Mouse (Mus musculus): ENCODE measurements around the gene Gpr157. TPM values are rescaled to one million over a fixed set of nuclear protein-coding genes. Genes with fewer than 3 reads are reported as not detected.

Gpr157 gene
- polyA plus RNA-seq, 1 experiment from 2014 or later, result 0.08 TPM

DNA sequence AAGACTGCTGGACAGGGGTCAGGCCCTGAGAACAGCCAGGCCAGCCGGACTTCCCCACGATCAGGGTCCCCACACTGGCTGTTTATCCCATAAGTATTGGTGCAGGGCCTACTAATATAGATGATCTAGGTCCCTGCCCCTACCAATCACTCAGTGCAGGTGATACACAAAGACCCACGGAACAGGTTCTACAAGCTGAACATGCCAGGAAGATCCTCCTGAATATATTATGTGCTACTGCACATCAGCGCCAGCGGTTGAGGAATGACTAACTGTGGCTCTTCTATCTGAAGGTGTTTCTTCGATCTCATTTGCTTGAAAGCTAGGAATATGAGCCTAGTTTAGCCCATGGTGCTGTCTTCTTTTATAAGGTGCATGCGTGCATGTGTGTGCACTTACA, 11.8 kb upstream of the Gpr157 start:
- ATAC-seq, result no peak
- no peak overlapping the region for H3K9ac ChIP-seq
- no peak overlapping the region for H3K4me3 ChIP-seq

DNA sequence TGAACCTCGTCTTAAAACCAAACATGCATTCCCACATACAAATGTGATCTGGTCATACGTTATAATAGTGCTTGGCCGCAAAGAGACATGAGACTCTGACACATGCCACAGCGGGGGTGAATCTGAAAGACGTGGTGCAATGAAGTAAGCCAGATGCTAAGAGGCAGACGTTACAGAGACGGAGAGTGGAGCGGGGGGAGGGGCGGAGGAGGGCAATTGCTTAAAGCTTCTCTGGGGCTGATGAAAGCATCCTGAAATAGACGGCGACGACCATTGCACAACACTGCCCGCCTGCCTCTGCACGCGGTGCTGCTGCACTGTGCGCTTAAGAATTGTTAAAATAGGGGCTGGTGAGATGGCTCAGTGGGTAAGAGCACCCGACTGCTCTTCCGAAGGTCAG, 11.0 kb upstream of the Gpr157 start:
- WGBS, result 46% methylated on average over 18 of the region's 18 CpGs
- H3K4me1 ChIP-seq, result no peaks in the 10 kb centered on the region
- no peaks in the 10 kb centered on the region for H3K27me3 ChIP-seq
- H3K4me2 ChIP-seq, result no peak overlapping the region
- no peak overlapping the region for H3K27ac ChIP-seq
- H3K36me3 ChIP-seq (ENCODE audit: poor library complexity, severe bottlenecking), result no peaks in the 10 kb centered on the region
- H3K4me3 ChIP-seq, result no peak overlapping the region
- H3K9ac ChIP-seq, result no peak overlapping the region
- no peak for ATAC-seq
- H3K9me3 ChIP-seq (replicated peaks), result no peaks in the 10 kb centered on the region

More for the DNA sequence above, 11.8 kb upstream of the Gpr157 start:
- no peaks in the 10 kb centered on the region for H3K36me3 ChIP-seq (ENCODE audit: poor library complexity, severe bottlenecking)
- no peak overlapping the region for H3K4me2 ChIP-seq
- whole genome bisulfite sequencing, result 90% methylated on average over 7 of the region's 7 CpGs
- 0 out of 2 replicates have a peak, but pooled peaks cover 3% of the 10 kb centered on the region for H3K27me3 ChIP-seq
- H3K4me1 ChIP-seq, result no peaks in the 10 kb centered on the region
- no peak overlapping the region for H3K27ac ChIP-seq
- H3K9me3 ChIP-seq (replicated peaks), result no peaks in the 10 kb centered on the region

DNA sequence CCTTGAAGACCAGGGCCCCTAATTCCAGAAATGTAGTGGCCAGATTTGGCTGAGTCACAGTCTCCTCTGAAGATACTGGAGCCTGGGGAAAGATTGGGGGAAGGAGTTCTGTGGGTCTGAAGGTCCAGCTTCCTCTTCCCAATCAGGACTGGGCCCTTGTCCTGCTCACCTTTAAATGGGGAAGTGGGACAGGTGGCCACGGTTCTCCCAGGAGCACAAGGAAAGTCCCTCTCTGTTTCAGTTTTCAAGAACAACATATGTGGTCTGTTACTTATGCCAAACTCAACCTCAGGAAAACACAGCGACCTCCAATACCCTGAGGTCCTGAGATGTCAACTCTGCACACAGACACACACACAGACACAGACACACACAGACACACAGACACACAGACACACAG, 8.5 kb upstream of the Gpr157 start:
- ATAC-seq, result no peak
- H3K4me2 ChIP-seq, result no peak overlapping the region
- 71% methylated on average over 2 of the region's 2 CpGs for WGBS
- no peaks in the 10 kb centered on the region for H3K4me1 ChIP-seq
- H3K4me3 ChIP-seq, result no peak overlapping the region
- H3K9ac ChIP-seq, result no peak overlapping the region
- no peak overlapping the region for H3K27ac ChIP-seq
- H3K9me3 ChIP-seq (replicated peaks), result no peaks in the 10 kb centered on the region
- H3K36me3 ChIP-seq (ENCODE audit: poor library complexity, severe bottlenecking), result no peaks in the 10 kb centered on the region
- no peaks in the 10 kb centered on the region for H3K27me3 ChIP-seq

DNA sequence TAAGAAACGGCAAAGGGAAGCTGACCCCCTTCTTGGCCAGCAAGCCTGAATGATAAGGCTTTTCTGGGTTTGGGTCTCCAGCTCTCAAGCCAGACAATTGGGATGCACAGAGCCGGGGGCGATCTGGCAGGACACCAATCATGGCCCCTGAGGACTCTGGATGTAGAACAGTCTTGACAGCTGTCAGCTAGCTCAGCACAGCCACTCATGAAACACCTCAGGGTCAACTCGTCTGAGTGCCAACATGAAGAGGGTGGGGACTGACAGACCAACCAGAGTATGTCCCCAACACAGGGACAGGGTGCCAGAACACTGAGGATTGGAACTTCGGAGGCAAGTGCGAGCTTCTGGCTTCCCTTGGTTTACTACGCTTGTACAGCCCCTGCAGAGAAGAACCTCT, 7.9 kb upstream of the Gpr157 start:
- Histone ChIP-seq H3K27ac (no peak overlapping the region), H3K4me1 (no peaks in the 10 kb centered on the region), H3K4me2 (no peak overlapping the region), H3K9me3 (replicated peaks) (no peaks in the 10 kb centered on the region), H3K9ac (no peak overlapping the region), H3K36me3 (ENCODE audit: poor library complexity, severe bottlenecking) (no peaks in the 10 kb centered on the region), H3K27me3 (no peaks in the 10 kb centered on the region), H3K4me3 (no peak overlapping the region)
- WGBS, result 81% methylated on average over 7 of the region's 7 CpGs
- ATAC-seq, result no peak

DNA sequence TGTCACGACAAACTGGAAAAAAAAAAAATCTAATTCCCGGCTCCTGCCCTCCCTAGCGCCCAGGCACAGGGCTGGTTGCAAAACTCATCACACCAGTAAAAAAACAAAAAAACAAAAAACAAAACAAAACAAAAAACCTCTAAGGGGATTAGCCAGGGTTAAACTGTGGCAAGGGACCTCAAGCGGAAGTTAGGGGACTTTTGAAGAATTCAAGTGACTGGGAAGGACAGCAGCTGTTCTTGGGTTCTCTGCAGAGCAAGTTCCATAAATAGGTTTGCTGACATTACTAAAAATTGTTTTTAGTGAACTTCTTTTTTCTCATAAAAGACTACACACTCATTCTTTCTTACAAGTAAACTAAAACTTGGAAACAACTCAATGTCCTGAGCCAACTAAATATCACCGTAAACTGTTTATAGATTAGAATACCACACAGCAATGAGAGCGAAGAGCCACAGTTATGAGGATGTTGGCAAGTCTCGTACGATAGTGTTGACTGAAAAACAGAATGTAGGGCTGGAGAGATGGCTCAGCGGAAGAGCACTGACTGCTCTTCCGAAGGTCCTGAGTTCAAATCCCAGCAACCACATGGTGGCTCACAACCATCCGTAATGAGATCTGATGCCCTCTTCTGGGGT, 6.7 kb upstream of the Gpr157 start:
- Histone ChIP-seq H3K9ac (no peak overlapping the region), H3K4me2 (no peak overlapping the region), H3K27me3 (no peaks in the 10 kb centered on the region), H3K9me3 (replicated peaks) (no peaks in the 10 kb centered on the region), H3K4me3 (no peak overlapping the region), H3K36me3 (ENCODE audit: poor library complexity, severe bottlenecking) (no peaks in the 10 kb centered on the region), H3K27ac (no peak overlapping the region), H3K4me1 (no peaks in the 10 kb centered on the region)
- ATAC-seq, result no peak
- WGBS, result 80% methylated on average over 11 of the region's 11 CpGs

DNA sequence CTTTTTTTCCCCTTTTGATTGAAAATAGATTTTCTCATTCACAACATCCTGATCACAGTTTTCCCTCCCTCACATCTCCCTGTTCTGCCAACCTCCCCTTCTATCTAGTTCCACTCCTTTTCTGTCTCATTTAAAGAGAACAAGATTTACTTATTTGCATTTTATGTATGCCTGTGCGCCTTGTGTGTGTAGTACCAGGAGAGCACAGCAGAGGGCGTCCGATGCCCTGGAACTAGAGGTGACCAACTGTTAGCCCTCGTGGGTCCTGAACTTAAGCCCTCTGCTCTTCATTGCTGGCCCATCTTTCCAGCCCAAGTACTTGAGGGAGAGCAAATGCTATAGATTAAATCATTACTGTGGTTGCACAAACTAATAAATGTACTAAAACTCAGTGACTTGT, 1.8 kb upstream of the Gpr157 start:
- no peaks in the 10 kb centered on the region for H3K36me3 ChIP-seq (ENCODE audit: poor library complexity, severe bottlenecking)
- H3K9me3 ChIP-seq (replicated peaks), result no peaks in the 10 kb centered on the region
- 80% methylated on average over 4 of the region's 4 CpGs for WGBS
- H3K9ac ChIP-seq, result no peak overlapping the region
- H3K27me3 ChIP-seq, result peaks cover 33% of the 10 kb centered on the region
- no peak overlapping the region for H3K27ac ChIP-seq
- no peak overlapping the region for H3K4me3 ChIP-seq
- no peak for ATAC-seq
- H3K4me2 ChIP-seq, result no peak overlapping the region
- H3K4me1 ChIP-seq, result peaks cover 15% of the 10 kb centered on the region

DNA sequence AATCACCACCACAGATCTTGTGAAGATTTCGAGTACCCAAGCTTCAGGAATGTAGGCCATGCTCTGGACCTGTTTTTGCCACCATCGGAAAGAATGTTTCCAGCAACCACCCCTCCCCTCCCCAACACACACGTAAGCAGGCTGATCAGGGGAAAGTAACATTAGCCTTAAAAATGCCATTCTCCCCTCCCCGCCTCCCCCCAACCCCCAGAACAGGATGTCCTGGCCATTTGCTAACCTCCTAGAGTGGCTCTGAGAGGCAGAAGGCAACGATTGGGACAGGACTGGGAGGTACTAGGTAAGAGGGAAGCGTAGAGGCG, 364 bp upstream of the Gpr157 start:
- no peak for ATAC-seq
- Histone ChIP-seq H3K27me3 (peaks cover 47% of the 10 kb centered on the region), H3K4me3 (peak overlapping the region; percentile 55), H3K36me3 (ENCODE audit: poor library complexity, severe bottlenecking) (no peaks in the 10 kb centered on the region), H3K27ac (no peak overlapping the region), H3K9ac (peak overlapping the region; percentile 64), H3K4me2 (peak overlapping the region; percentile 98), H3K9me3 (replicated peaks) (no peaks in the 10 kb centered on the region), H3K4me1 (peaks cover 15% of the 10 kb centered on the region)
- WGBS, result 4% methylated on average over 7 of the region's 7 CpGs

DNA sequence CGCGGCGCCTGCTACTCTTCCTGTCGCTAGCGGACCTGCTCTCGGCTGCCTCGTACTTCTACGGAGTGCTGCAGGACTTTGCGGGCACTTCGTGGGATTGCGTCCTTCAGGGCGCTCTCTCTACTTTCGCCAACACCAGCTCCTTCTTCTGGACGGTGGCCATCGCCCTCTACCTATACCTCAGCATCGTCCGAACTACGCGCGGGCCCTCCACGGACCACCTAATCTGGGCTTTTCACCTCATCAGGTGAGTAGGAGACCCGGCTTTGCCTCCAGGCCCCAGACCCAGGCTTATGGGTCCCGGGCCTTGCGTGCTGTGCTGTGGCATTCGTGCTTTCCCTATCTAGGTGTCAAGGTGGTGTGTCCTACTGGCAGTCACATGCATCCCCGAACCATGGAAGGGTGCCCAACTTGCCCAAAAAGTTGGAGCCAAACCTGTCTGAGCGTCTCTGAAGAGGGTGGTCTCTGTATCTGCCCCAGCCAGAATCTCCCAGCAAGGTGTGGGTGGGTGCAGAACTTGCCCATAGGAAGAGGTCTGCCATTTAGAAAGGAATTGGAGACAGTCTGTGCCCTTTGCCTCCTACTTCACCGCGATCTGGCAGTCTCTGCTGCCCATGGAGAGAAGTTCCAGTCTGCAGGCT, 845 bp downstream of the Gpr157 start:
- no peaks in the 10 kb centered on the region for H3K9me3 ChIP-seq (replicated peaks)
- H3K4me2 ChIP-seq, result peak overlapping the region; percentile 98
- H3K4me1 ChIP-seq, result peaks cover 15% of the 10 kb centered on the region
- no peaks in the 10 kb centered on the region for H3K36me3 ChIP-seq (ENCODE audit: poor library complexity, severe bottlenecking)
- 16% methylated on average over 29 of the region's 29 CpGs for WGBS
- no peak overlapping the region for H3K27ac ChIP-seq
- peaks cover 57% of the 10 kb centered on the region for H3K27me3 ChIP-seq
- H3K9ac ChIP-seq, result peak overlapping the region; percentile 64
- ATAC-seq, result no peak
- H3K4me3 ChIP-seq, result peak overlapping the region; percentile 55

DNA sequence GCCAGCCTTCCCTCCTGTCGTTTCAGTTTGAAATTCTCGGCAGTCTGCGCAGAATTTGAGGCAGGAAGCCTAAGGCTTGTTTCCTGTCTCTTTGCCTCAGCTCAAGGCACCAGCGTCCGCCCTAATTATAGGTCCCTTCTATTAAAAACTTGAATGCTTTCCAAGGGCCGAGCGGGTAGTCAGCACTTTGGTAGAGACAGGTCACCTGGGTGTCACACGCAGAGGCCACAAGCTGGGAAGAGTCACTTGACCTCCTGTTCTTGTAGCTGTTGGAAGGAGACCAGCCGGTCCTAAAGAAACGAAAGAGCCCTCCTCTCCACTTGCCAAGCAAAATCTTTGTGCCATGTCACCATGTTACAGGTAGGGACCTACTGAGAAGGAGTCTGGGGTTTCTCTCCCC, 2.0 kb downstream of the Gpr157 start:
- WGBS, result 83% methylated on average over 10 of the region's 10 CpGs
- peaks cover 64% of the 10 kb centered on the region for H3K27me3 ChIP-seq
- no peak for ATAC-seq

DNA sequence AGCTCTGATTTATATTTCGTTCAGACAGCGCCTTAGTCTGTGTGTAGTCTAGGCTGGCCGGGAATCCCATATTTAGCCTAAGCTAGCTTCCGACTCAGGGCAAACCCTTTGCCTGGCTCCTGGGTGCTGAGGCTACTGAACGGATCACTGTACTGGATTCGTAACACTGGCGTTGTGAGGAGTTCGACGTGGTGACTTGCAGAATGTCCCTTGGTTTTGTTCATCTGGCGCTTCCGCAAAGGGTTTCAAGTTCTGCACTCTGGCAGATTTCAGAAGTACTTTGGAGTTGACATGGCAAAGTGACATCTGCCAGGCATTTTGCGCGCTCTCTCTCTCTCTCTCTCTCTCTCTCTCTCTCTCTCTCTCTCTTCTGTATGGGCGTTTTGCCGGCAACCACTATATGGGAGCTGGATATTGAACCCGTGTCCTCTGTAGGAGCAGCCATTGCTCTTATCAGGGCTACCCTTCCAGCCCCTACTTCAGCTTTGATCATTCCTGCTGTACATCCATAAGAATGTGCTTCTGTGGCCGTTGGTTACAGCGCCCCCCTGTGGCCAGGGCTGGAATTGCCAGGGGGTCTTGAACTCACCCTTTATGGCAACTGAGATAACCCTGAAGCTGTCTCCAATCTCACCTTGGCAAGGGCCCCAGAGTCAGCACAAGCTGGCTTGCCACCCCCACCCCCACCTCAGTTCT, 4.9 kb downstream of the Gpr157 start:
- H3K36me3 ChIP-seq (ENCODE audit: poor library complexity, severe bottlenecking), result no peaks in the 10 kb centered on the region
- no peak overlapping the region for H3K4me2 ChIP-seq
- WGBS, result 83% methylated on average over 18 of the region's 18 CpGs
- no peak for ATAC-seq
- H3K9ac ChIP-seq, result no peak overlapping the region
- no peak overlapping the region for H3K4me3 ChIP-seq
- no peak overlapping the region for H3K27ac ChIP-seq
- H3K4me1 ChIP-seq, result peaks cover 16% of the 10 kb centered on the region
- H3K27me3 ChIP-seq, result peaks cover 70% of the 10 kb centered on the region
- no peaks in the 10 kb centered on the region for H3K9me3 ChIP-seq (replicated peaks)

More for the DNA sequence above, 2.0 kb downstream of the Gpr157 start:
- Histone ChIP-seq H3K4me1 (peaks cover 15% of the 10 kb centered on the region), H3K4me2 (no peak overlapping the region), H3K9ac (no peak overlapping the region), H3K4me3 (no peak overlapping the region), H3K9me3 (replicated peaks) (no peaks in the 10 kb centered on the region), H3K36me3 (ENCODE audit: poor library complexity, severe bottlenecking) (no peaks in the 10 kb centered on the region), H3K27ac (no peak overlapping the region)

DNA sequence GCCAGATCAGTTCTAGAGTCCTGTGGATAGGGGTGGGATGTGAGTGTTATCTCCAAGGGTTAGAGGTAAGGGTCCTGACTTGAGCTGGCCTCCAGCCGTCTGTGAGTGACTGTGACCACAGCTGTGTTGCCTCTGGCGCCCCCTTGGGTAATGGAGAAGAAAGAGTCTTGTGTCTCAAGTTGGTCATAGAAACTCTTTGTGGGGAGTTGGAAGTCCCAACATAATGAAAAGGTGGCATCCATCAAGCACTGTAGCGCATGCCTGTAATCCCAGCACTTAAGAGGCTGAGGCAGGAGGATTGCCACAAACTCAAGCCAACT, 5.4 kb downstream of the Gpr157 start:
- no peak overlapping the region for H3K4me2 ChIP-seq
- H3K36me3 ChIP-seq (ENCODE audit: poor library complexity, severe bottlenecking), result no peaks in the 10 kb centered on the region
- no peak overlapping the region for H3K4me3 ChIP-seq
- H3K4me1 ChIP-seq, result peaks cover 13% of the 10 kb centered on the region
- 52% methylated on average over 3 of the region's 3 CpGs for WGBS
- H3K9ac ChIP-seq, result no peak overlapping the region
- peaks cover 68% of the 10 kb centered on the region for H3K27me3 ChIP-seq
- H3K27ac ChIP-seq, result no peak overlapping the region
- no peaks in the 10 kb centered on the region for H3K9me3 ChIP-seq (replicated peaks)
- ATAC-seq, result no peak

DNA sequence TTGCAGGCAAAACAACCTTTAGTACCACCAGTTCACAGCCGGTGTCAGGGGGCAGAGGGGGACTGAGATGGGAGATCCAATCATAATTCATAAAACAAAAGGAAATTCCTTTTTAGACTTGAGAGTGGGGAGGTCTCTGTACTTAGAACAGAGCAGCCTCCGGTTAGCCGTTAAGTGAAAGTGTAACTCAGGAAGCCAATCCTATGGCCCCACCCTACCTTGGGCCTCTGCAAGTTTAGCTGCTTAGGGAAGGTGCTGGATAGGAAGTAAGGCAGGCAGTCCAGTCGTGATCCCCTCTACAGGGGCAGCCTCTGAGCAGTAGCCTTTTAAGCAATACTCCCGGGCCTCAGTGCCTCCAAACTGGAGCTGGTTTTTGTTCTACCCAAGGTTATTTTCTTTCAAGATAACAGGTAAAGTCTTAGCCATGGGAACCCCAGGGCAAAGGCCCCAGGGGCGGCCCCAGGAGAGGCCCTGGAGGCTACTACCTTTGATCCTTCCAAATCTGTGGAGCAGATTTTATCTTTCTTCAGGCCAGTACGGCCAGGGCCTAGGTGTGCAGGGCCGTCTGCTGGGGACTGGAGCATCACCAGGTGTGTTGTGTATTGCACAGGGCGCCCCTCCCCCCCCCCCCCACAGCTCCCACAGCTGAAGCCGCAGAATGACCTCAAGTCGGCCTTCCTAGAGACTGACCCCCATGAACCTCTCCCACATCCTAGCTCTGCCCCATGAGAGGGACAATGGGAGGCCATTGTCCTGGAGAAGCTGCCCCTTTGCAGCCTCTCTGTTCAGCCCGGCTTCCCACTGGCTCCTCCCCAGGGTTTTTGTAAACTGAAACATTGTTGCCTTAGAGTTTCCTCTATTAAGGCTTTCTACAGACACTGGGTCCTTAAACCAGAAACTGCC, 6.6 kb downstream of the Gpr157 start:
- no peak overlapping the region for H3K4me3 ChIP-seq
- WGBS, result 26% methylated on average over 10 of the region's 12 CpGs

More for the DNA sequence above, 6.6 kb downstream of the Gpr157 start:
- Histone ChIP-seq H3K36me3 (ENCODE audit: poor library complexity, severe bottlenecking) (no peaks in the 10 kb centered on the region), H3K27me3 (peaks cover 60% of the 10 kb centered on the region), H3K9me3 (replicated peaks) (no peaks in the 10 kb centered on the region), H3K9ac (no peak overlapping the region), H3K4me2 (no peak overlapping the region), H3K4me1 (peaks cover 5% of the 10 kb centered on the region; the same call in 1 of the 2 replicates), H3K27ac (no peak overlapping the region)
- ATAC-seq, result no peak

Measured in forebrain, embryonic 13.5 days (tissue).